Mouse (Mus musculus) heart, embryonic 16.5 days (tissue): ENCODE measurements around the gene Dgki. TPM values are rescaled to one million over a fixed set of nuclear protein-coding genes. Genes with fewer than 3 reads are reported as not detected.

ENCODE experiments used
- ATAC-seq: fragments of 200-750 bp; cut with Nextera tagmentation; replicated peaks from 2 replicates; pipeline ENCODE4 v1.8.0; 2017; ENCODE audit warnings: moderate number of reproducible peaks; ENCODE audit not compliant: insufficient read depth, low FRiP score; ENCODE audit errors: extremely low read depth
- H3K27ac ChIP-seq: fragments of 300-500 bp; sonication (generic); 2 replicates; pipeline ENCODE4 v1.5.1; 2014; ENCODE audit warnings: mild to moderate bottlenecking, low read length, control low read depth, moderate library complexity
- H3K27me3 ChIP-seq: fragments of 300-500 bp; sonication (generic); 2 replicates; pipeline ENCODE4 v1.6.1; 2014; ENCODE audit warnings: low read length, mixed read lengths; ENCODE audit not compliant: control insufficient read depth, insufficient read depth
- H3K36me3 ChIP-seq: fragments of 300-500 bp; sonication (generic); 2 replicates; pipeline ENCODE4 v1.6.1; 2014; ENCODE audit not compliant: control insufficient read depth, insufficient read depth
- H3K4me1 ChIP-seq: fragments of 300-500 bp; sonication (generic); 2 replicates; pipeline ENCODE4 v1.6.1; 2014; ENCODE audit warnings: low read length, mixed read lengths; ENCODE audit not compliant: control insufficient read depth, insufficient read depth
- H3K4me2 ChIP-seq: fragments of 300-500 bp; sonication (generic); 2 replicates; pipeline ENCODE4 v1.6.1; 2014; ENCODE audit warnings: low read depth, mild to moderate bottlenecking, control low read depth, low read length
- H3K4me3 ChIP-seq: fragments of 300-500 bp; sonication (generic); 2 replicates; pipeline ENCODE4 v1.5.1; 2014; ENCODE audit warnings: mild to moderate bottlenecking, control low read depth, low read length
- H3K9ac ChIP-seq: fragments of 300-500 bp; sonication (generic); 2 replicates; pipeline ENCODE4 v1.6.1; 2014; ENCODE audit warnings: low read length, control low read depth
- H3K9me3 ChIP-seq: fragments of 300-500 bp; sonication (generic); replicated peaks from 2 replicates; pipeline ENCODE4 v1.6.1; 2016; ENCODE audit warnings: low read length; ENCODE audit not compliant: control insufficient read depth
- WGBS: fragments of 180-500 bp; shearing (Covaris S2); extraction: QIAGEN DNeasy Blood & Tissue Kit; methylation state at CpG from one replicate; pipeline ENCODE4 v1.1.7; 2014; 5-methylcytosine and 5-hydroxymethylcytosine counted together
- polyA plus RNA-seq: library from polyadenylated mRNA; unstranded; fragments of >200 nt; fragmentation: Nextera tagmentation; extraction: Ambion mirVana; gene quantifications from 2 replicates; pipeline ENCODE4 v1.2.1, GENCODE M21; 2015

The Dgki gene
- polyA plus RNA-seq, 1 experiment from 2014 or later, result 0.47 TPM

DNA sequence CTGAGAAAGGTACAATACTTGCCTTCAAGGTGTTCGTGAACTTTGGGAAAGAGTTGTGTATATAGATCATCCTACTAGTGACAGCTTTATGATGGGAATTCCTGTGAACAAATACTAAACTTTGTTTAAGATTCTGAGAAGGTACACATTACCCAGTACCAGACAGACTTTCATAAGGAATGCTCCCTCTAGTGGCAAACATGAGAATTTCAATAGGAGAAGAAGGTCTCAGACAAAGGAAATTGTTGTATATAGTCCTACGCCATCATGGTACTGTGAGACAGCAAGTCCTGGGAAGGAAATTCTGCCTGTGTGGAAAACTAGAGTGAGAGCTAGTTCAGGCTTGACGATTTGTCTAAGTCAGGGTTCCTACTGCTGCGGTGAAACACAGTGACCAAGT is 344.7 kb downstream of the Dgki start:
- WGBS, result 87% methylated on average over 4 of the region's 4 CpGs
- Histone ChIP-seq H3K4me1 (peaks cover 8% of the 10 kb centered on the region), H3K9me3 (no peaks in the 10 kb centered on the region), H3K9ac (no peak overlapping the region), H3K4me2 (no peak overlapping the region), H3K27ac (no peak overlapping the region), H3K36me3 (no peaks in the 10 kb centered on the region), H3K27me3 (no peaks in the 10 kb centered on the region), H3K4me3 (no peak overlapping the region)
- ATAC-seq, result no peak

- WGBS, result 44% methylated on average over 3 of the region's 3 CpGs
Observed at GRCm38 (mm10) chr6:36950648-36951047, 349.3 kb downstream of the Dgki start.

DNA sequence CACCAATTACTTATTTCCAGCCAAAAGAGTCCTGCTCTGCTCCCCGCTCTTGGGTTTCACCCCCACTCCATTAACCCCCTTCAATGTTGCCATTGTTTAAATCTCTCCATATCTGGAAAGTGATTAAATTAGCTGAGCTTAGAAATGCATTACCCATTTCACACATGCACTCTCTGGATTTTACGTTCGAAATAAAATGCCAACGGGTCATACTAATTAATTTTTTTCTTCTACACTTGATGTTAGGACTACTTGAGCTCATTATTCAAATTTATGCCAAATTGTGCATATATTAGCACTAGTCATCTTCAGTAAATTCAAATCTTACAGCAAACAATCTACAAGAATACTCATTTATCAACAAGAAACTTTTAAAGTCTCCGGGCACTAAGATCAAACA is 352.1 kb downstream of the Dgki start:
- Histone ChIP-seq H3K36me3 (no peaks in the 10 kb centered on the region), H3K27me3 (no peaks in the 10 kb centered on the region)
- 91% methylated on average over 5 of the region's 5 CpGs for WGBS

More at GRCm38 (mm10) chr6:36950648-36951047, 349.3 kb downstream of the Dgki start:
- no peak for ATAC-seq
- H3K4me3 ChIP-seq, result no peak overlapping the region
- H3K27ac ChIP-seq, result no peak overlapping the region
- H3K4me2 ChIP-seq, result no peak overlapping the region
- H3K4me1 ChIP-seq, result peaks cover 8% of the 10 kb centered on the region
- no peaks in the 10 kb centered on the region for H3K9me3 ChIP-seq
- no peaks in the 10 kb centered on the region for H3K36me3 ChIP-seq
- H3K27me3 ChIP-seq, result no peaks in the 10 kb centered on the region
- H3K9ac ChIP-seq, result no peak overlapping the region

GRCm38 (mm10) chr6:36937527-36937926 is 362.5 kb downstream of the Dgki start:
- Histone ChIP-seq H3K4me3 (no peak overlapping the region), H3K36me3 (no peaks in the 10 kb centered on the region), H3K27ac (no peak overlapping the region), H3K4me1 (no peaks in the 10 kb centered on the region), H3K9me3 (no peaks in the 10 kb centered on the region), H3K9ac (no peak overlapping the region), H3K4me2 (no peak overlapping the region), H3K27me3 (no peaks in the 10 kb centered on the region)
- no peak for ATAC-seq
- WGBS, result 52% methylated on average over 2 of the region's 2 CpGs

More for the DNA sequence above, 352.1 kb downstream of the Dgki start:
- no peak overlapping the region for H3K9ac ChIP-seq
- no peaks in the 10 kb centered on the region for H3K9me3 ChIP-seq
- ATAC-seq, result no peak
- H3K4me1 ChIP-seq, result peaks cover 8% of the 10 kb centered on the region
- H3K27ac ChIP-seq, result no peak overlapping the region
- H3K4me3 ChIP-seq, result no peak overlapping the region
- no peak overlapping the region for H3K4me2 ChIP-seq

- Histone ChIP-seq H3K4me1 (no peaks in the 10 kb centered on the region), H3K27me3 (no peaks in the 10 kb centered on the region), H3K9me3 (no peaks in the 10 kb centered on the region), H3K9ac (no peak overlapping the region), H3K4me2 (no peak overlapping the region), H3K36me3 (no peaks in the 10 kb centered on the region), H3K27ac (no peak overlapping the region), H3K4me3 (no peak overlapping the region)
- ATAC-seq, result no peak
- WGBS, result 91% methylated on average over 4 of the region's 4 CpGs
Observed at GRCm38 (mm10) chr6:36936816-36937215, 363.2 kb downstream of the Dgki start.

- no peaks in the 10 kb centered on the region for H3K4me1 ChIP-seq
Observed at GRCm38 (mm10) chr6:36931473-36931872, 368.5 kb downstream of the Dgki start.

DNA sequence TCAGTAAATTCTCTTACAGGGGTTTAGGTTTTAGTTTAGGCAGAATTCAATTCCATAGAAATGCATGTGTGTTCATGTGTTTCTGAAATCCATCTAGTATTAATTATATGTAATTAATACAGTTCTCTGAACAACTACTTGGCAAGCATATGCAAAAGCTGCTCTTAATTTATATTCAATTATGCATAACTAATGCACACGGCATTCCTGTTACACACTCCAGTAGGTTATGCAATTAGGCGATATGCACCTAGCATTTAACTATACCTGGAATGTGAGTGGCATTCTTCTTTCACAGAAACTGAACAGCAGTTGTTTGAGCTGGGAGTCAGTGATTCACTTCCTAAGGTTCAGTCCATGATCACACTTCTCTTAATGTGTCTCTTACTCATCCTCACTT is 370.2 kb downstream of the Dgki start:
- WGBS, result 84% methylated on average over 2 of the region's 2 CpGs
- H3K36me3 ChIP-seq, result no peaks in the 10 kb centered on the region
- no peak overlapping the region for H3K4me2 ChIP-seq
- H3K4me3 ChIP-seq, result no peak overlapping the region
- no peaks in the 10 kb centered on the region for H3K4me1 ChIP-seq
- no peak overlapping the region for H3K27ac ChIP-seq
- no peaks in the 10 kb centered on the region for H3K27me3 ChIP-seq
- no peak for ATAC-seq
- H3K9ac ChIP-seq, result no peak overlapping the region
- no peaks in the 10 kb centered on the region for H3K9me3 ChIP-seq

More at GRCm38 (mm10) chr6:36931473-36931872, 368.5 kb downstream of the Dgki start:
- no peak overlapping the region for H3K4me2 ChIP-seq
- H3K27ac ChIP-seq, result no peak overlapping the region
- H3K9ac ChIP-seq, result no peak overlapping the region
- no peak overlapping the region for H3K4me3 ChIP-seq
- no peaks in the 10 kb centered on the region for H3K9me3 ChIP-seq
- 65% methylated on average over 4 of the region's 4 CpGs for WGBS
- no peak for ATAC-seq
- H3K27me3 ChIP-seq, result no peaks in the 10 kb centered on the region
- no peaks in the 10 kb centered on the region for H3K36me3 ChIP-seq

- Histone ChIP-seq H3K9ac (no peak overlapping the region), H3K27ac (no peak overlapping the region), H3K27me3 (no peaks in the 10 kb centered on the region), H3K4me2 (no peak overlapping the region), H3K36me3 (no peaks in the 10 kb centered on the region), H3K4me1 (no peaks in the 10 kb centered on the region), H3K9me3 (no peaks in the 10 kb centered on the region), H3K4me3 (no peak overlapping the region)
- ATAC-seq, result no peak
- 63% methylated on average over 4 of the region's 4 CpGs for WGBS
Observed at GRCm38 (mm10) chr6:36926455-36926854, 373.5 kb downstream of the Dgki start.

DNA sequence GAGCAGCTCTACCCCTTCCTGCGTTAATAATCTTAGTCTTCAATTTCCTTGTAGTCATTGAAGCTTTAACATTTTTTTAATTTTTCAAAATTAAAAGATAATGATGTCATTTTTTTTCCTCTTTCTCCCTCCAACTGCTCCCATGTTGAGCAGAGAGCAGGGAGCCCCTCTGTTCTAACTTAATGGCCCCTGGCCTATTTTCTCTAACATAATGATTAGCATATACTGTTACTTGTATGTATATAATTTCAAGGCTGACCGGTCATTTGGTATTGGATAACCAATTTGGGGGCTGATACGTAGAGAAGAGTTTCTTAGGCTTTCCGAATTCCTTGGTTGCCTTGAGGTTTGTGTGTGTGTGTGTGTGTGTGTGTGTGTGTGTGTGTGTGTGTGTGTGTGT is 378.0 kb downstream of the Dgki start:
- no peak overlapping the region for H3K4me3 ChIP-seq
- no peaks in the 10 kb centered on the region for H3K27me3 ChIP-seq
- H3K27ac ChIP-seq, result no peak overlapping the region
- WGBS, result 92% methylated on average over 4 of the region's 4 CpGs
- H3K9ac ChIP-seq, result no peak overlapping the region
- H3K4me2 ChIP-seq, result no peak overlapping the region
- no peaks in the 10 kb centered on the region for H3K36me3 ChIP-seq
- no peak for ATAC-seq
- no peaks in the 10 kb centered on the region for H3K4me1 ChIP-seq
- peaks cover 5% of the 10 kb centered on the region for H3K9me3 ChIP-seq

DNA sequence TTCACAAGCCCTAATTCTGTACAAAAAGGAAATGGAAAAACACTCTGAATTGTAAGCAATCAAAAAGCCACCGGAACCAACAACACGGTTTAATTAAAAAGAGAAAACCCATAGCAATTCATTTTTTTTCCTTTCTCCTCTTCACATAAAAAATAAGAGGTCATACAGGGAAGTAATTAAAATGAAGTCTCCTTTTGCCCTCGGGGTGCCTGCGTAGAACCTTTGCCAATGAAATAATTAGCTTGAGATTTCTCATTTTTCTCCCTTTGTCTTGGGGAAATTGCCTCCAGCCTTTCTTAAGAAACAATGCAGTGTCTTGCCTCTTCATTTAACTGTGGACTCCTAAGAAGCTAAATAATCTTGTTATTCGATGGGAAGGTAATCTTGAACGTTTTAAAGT is 388.4 kb downstream of the Dgki start:
- no peak overlapping the region for H3K27ac ChIP-seq

More for the DNA sequence above, 388.4 kb downstream of the Dgki start:
- WGBS, result 79% methylated on average over 6 of the region's 6 CpGs
- Histone ChIP-seq H3K4me2 (no peak overlapping the region), H3K9ac (no peak overlapping the region), H3K27me3 (no peaks in the 10 kb centered on the region), H3K9me3 (no peaks in the 10 kb centered on the region), H3K4me1 (no peaks in the 10 kb centered on the region), H3K4me3 (no peak overlapping the region), H3K36me3 (no peaks in the 10 kb centered on the region)
- no peak for ATAC-seq
